Mouse (Mus musculus) lung, embryonic 14.5 days (tissue): Measurements from ENCODE around the gene Smad1. TPM values are rescaled to one million over a fixed set of nuclear protein-coding genes. Genes with fewer than 3 reads are reported as not detected.

Experiments used
- ATAC-seq: fragments of 200-750 bp; cut with Nextera tagmentation; 2 replicates; pipeline ENCODE4 v1.8.0; 2017; ENCODE audit warnings: mild to moderate bottlenecking, moderate TSS enrichment, moderate library complexity; ENCODE audit not compliant: insufficient read depth
- DNase-seq: peaks from one replicate; pipeline ENCODE4 v3.0.0-alpha.2; 2015
- H3K27ac ChIP-seq: fragments of 300-500 bp; sonication (generic); 2 replicates; pipeline ENCODE4 v1.5.1; 2014; ENCODE audit warnings: low read depth, mild to moderate bottlenecking, moderate library complexity
- H3K27me3 ChIP-seq: fragments of 300-500 bp; sonication (generic); 2 replicates; pipeline ENCODE4 v1.6.1; 2014; ENCODE audit warnings: low read length, control low read depth; ENCODE audit not compliant: insufficient read depth
- H3K36me3 ChIP-seq: fragments of 300-500 bp; sonication (generic); 2 replicates; pipeline ENCODE4 v1.6.1; 2014; ENCODE audit warnings: control low read depth; ENCODE audit not compliant: insufficient read depth
- H3K4me1 ChIP-seq: fragments of 300-500 bp; sonication (generic); 2 replicates; pipeline ENCODE4 v1.6.1; 2014; ENCODE audit warnings: antibody characterized with exemption, control low read depth; ENCODE audit not compliant: insufficient read depth
- H3K4me2 ChIP-seq: fragments of 300-500 bp; sonication (generic); 2 replicates; pipeline ENCODE4 v1.6.1; 2014; ENCODE audit warnings: mild to moderate bottlenecking
- H3K4me3 ChIP-seq: fragments of 300-500 bp; sonication (generic); 2 replicates; pipeline ENCODE4 v1.5.1; 2014; ENCODE audit warnings: low read depth, low read length
- H3K9ac ChIP-seq: fragments of 300-500 bp; sonication (generic); 2 replicates; pipeline ENCODE4 v1.6.1; 2014
- H3K9me3 ChIP-seq: fragments of 300-500 bp; sonication (generic); 2 replicates; pipeline ENCODE4 v1.6.1; 2016; ENCODE audit warnings: low read depth, low read length, control low read depth
- CTCF ChIP-seq: IDR thresholded peaks from 2 replicates; pipeline ENCODE4 v1.5.1; 2016; ENCODE audit warnings: antibody characterized with exemption, low read depth
- WGBS: fragments of 180-500 bp; shearing (Covaris S2); extraction: QIAGEN DNeasy Blood & Tissue Kit; methylation state at CpG from one replicate; pipeline ENCODE4 v1.1.7; 2014; 5-methylcytosine and 5-hydroxymethylcytosine counted together
- polyA plus RNA-seq: library from polyadenylated mRNA; unstranded; fragments of >200 nt; fragmentation: Nextera tagmentation; extraction: Ambion mirVana; gene quantifications from 2 replicates; pipeline ENCODE4 v1.2.1, GENCODE M21; 2014

Gene Smad1
- polyA plus RNA-seq, 1 experiment from 2014 or later: 52.2 TPM

GRCm38 (mm10) chr8:79360302-79360701 lies 39.0 kb downstream of the Smad1 start:
- TF ChIP-seq CTCF: no peak
- Histone ChIP-seq H3K9me3 (no peaks in the 10 kb centered on the region), H3K4me2 (no peak overlapping the region), H3K4me3 (no peak overlapping the region), H3K36me3 (peaks cover 41% of the 10 kb centered on the region), H3K4me1 (no peaks in the 10 kb centered on the region), H3K9ac (no peak overlapping the region), H3K27me3 (no peaks in the 10 kb centered on the region), H3K27ac (no peak overlapping the region)
- WGBS: 68% methylated on average over 9 of the region's 9 CpGs
- ATAC-seq: no peak
- DNase-seq: peak; percentile 43

GRCm38 (mm10) chr8:79355721-79356434 lies 43.4 kb downstream of the Smad1 start:
- TF ChIP-seq CTCF: no peak
- no peak overlapping the region for H3K9ac ChIP-seq
- DNase-seq: no peak
- no peak overlapping the region for H3K4me2 ChIP-seq
- H3K9me3 ChIP-seq: no peaks in the 10 kb centered on the region
- no peaks in the 10 kb centered on the region for H3K27me3 ChIP-seq
- H3K27ac ChIP-seq: no peak overlapping the region
- no peak overlapping the region for H3K4me3 ChIP-seq
- peaks cover 63% of the 10 kb centered on the region for H3K36me3 ChIP-seq
- no peaks in the 10 kb centered on the region for H3K4me1 ChIP-seq
- WGBS: 64% methylated on average over 16 of the region's 16 CpGs
- no peak; the same call in 1 of the 2 replicates for ATAC-seq

GRCm38 (mm10) chr8:79354009-79354408 lies 45.3 kb downstream of the Smad1 start:
- no peak for TF ChIP-seq CTCF
- no peak overlapping the region for H3K4me3 ChIP-seq

GRCm38 (mm10) chr8:79351916-79352315 lies 47.4 kb downstream of the Smad1 start:
- Histone ChIP-seq H3K36me3 (peaks cover 58% of the 10 kb centered on the region), H3K9me3 (no peaks in the 10 kb centered on the region), H3K4me1 (no peaks in the 10 kb centered on the region), H3K27ac (0 out of 2 replicates have a peak overlapping the region, but pooled peaks have one; percentile 5), H3K4me2 (no peak overlapping the region), H3K27me3 (no peaks in the 10 kb centered on the region), H3K9ac (no peak overlapping the region), H3K4me3 (no peak overlapping the region)
- WGBS: 80% methylated on average over 8 of the region's 8 CpGs
- no peak for ATAC-seq
- DNase-seq: no peak
- TF ChIP-seq CTCF: no peak

More at GRCm38 (mm10) chr8:79354009-79354408, 45.3 kb downstream of the Smad1 start:
- 76% methylated on average over 7 of the region's 7 CpGs for WGBS
- no peak for ATAC-seq
- Histone ChIP-seq H3K4me1 (no peaks in the 10 kb centered on the region), H3K9me3 (no peaks in the 10 kb centered on the region), H3K27me3 (no peaks in the 10 kb centered on the region), H3K9ac (no peak overlapping the region), H3K36me3 (peaks cover 66% of the 10 kb centered on the region), H3K27ac (no peak overlapping the region), H3K4me2 (no peak overlapping the region)
- no peak for DNase-seq

- Histone ChIP-seq H3K27ac (peak overlapping the region; percentile 44; the same call in 1 of the 2 replicates), H3K4me2 (no peak overlapping the region), H3K36me3 (peaks cover 53% of the 10 kb centered on the region), H3K4me1 (no peaks in the 10 kb centered on the region), H3K27me3 (no peaks in the 10 kb centered on the region), H3K9ac (no peak overlapping the region), H3K9me3 (no peaks in the 10 kb centered on the region), H3K4me3 (no peak overlapping the region)
- no peak for TF ChIP-seq CTCF
- DNase-seq (no peak), ATAC-seq (no peak)
- WGBS: 67% methylated on average over 3 of the region's 3 CpGs
Observed at GRCm38 (mm10) chr8:79350805-79351204, 48.5 kb downstream of the Smad1 start.

- no peaks in the 10 kb centered on the region for H3K27me3 ChIP-seq
- no peak overlapping the region for H3K4me2 ChIP-seq
- no peak overlapping the region for H3K9ac ChIP-seq
- no peak for TF ChIP-seq CTCF
- peak overlapping the region; percentile 44; the same call in 1 of the 2 replicates for H3K27ac ChIP-seq
- WGBS: 61% methylated on average over 6 of the region's 6 CpGs
- no peaks in the 10 kb centered on the region for H3K4me1 ChIP-seq
- H3K9me3 ChIP-seq: no peaks in the 10 kb centered on the region
- no peak overlapping the region for H3K4me3 ChIP-seq
- DNase-seq: peak; percentile 68
- H3K36me3 ChIP-seq: peaks cover 47% of the 10 kb centered on the region
- ATAC-seq: peak; percentile 52; the same call in 1 of the 2 replicates
Observed at GRCm38 (mm10) chr8:79350094-79350593, 49.2 kb downstream of the Smad1 start.

- ATAC-seq (no peak), DNase-seq (no peak)
- no peak overlapping the region for H3K27ac ChIP-seq
- WGBS: 82% methylated on average over 10 of the region's 10 CpGs
- H3K9me3 ChIP-seq: no peaks in the 10 kb centered on the region
- TF ChIP-seq CTCF: no peak
- H3K9ac ChIP-seq: no peak overlapping the region
- H3K4me1 ChIP-seq: no peaks in the 10 kb centered on the region
- no peaks in the 10 kb centered on the region for H3K27me3 ChIP-seq
- H3K4me3 ChIP-seq: no peak overlapping the region
- no peak overlapping the region for H3K4me2 ChIP-seq
- peaks cover 41% of the 10 kb centered on the region for H3K36me3 ChIP-seq
Observed at GRCm38 (mm10) chr8:79346414-79346813, 52.9 kb downstream of the Smad1 start.
